Mouse (Mus musculus) left cerebral cortex, postnatal 4 days (tissue): ENCODE data around the gene Mycbp2. TPM values are rescaled to one million over a fixed set of nuclear protein-coding genes. Genes with fewer than 3 reads are reported as not detected.

Experiments used
- DNase-seq: peaks from one replicate; pipeline ENCODE4 v3.0.0-alpha.2; 2022
- intact Hi-C: fragments of 180-260 bp; cut with DNase I; formaldehyde crosslinking; loops from one replicate; pipeline ENCODE4 v1.15.1; 2025
- total RNA-seq, 2 experiments: library from RNA; stranded (reverse); gene quantifications; 2 replicates each; pipeline ENCODE4 v1.2.3; 2021

Gene Mycbp2
- total RNA-seq, 2 experiments from 2014 or later: 174 to 179 TPM

- no peak for DNase-seq
- intact Hi-C loops: no loop called here
These were observed 69.9 kb downstream of the Mycbp2 start for GRCm38 (mm10) chr14:103276667-103277066.

- intact Hi-C loops: no loop called here
- DNase-seq: no peak
These were observed 86.2 kb downstream of the Mycbp2 start for GRCm38 (mm10) chr14:103260437-103260836.

GRCm38 (mm10) chr14:103258745-103259144 lies 87.9 kb downstream of the Mycbp2 start:
- DNase-seq: no peak
- intact Hi-C loops: no loop called here

- intact Hi-C loops: no loop called here
- no peak for DNase-seq
These were observed 89.7 kb downstream of the Mycbp2 start for GRCm38 (mm10) chr14:103256866-103257265.

GRCm38 (mm10) chr14:103254311-103254710 lies 92.3 kb downstream of the Mycbp2 start:
- intact Hi-C loops: no loop called here
- DNase-seq: no peak

GRCm38 (mm10) chr14:103242020-103242419 lies 104.6 kb downstream of the Mycbp2 start:
- intact Hi-C loops: no loop called here
- no peak for DNase-seq

GRCm38 (mm10) chr14:103234770-103235169 lies 111.8 kb downstream of the Mycbp2 start:
- DNase-seq: no peak
- intact Hi-C loops: no loop called here

GRCm38 (mm10) chr14:103233640-103234593 lies 112.7 kb downstream of the Mycbp2 start:
- DNase-seq: no peak
- intact Hi-C loops: no loop called here

- peak; percentile 64 for DNase-seq
- intact Hi-C loops: no loop called here
These were observed 124.3 kb downstream of the Mycbp2 start for GRCm38 (mm10) chr14:103222356-103222755.

- intact Hi-C loops: no loop called here
These were observed 124.9 kb downstream of the Mycbp2 start for GRCm38 (mm10) chr14:103221751-103222150.

GRCm38 (mm10) chr14:103216331-103216730 lies 130.3 kb downstream of the Mycbp2 start:
- intact Hi-C loops: no loop called here
- DNase-seq: no peak

More at GRCm38 (mm10) chr14:103221751-103222150, 124.9 kb downstream of the Mycbp2 start:
- peak; percentile 69 for DNase-seq

- intact Hi-C loops: no loop called here
- no peak for DNase-seq
These were observed 160.0 kb downstream of the Mycbp2 start for GRCm38 (mm10) chr14:103186658-103187057.

GRCm38 (mm10) chr14:103186076-103186475 lies 160.5 kb downstream of the Mycbp2 start:
- intact Hi-C loops: no loop called here
- DNase-seq: no peak

- DNase-seq: no peak
- intact Hi-C loops: no loop called here
These were observed 166.5 kb downstream of the Mycbp2 start for GRCm38 (mm10) chr14:103180096-103180495.

GRCm38 (mm10) chr14:103162923-103163322 lies 183.7 kb downstream of the Mycbp2 start:
- intact Hi-C loops: no loop called here
- no peak for DNase-seq

- no peak for DNase-seq
- intact Hi-C loops: no loop called here
These were observed 190.9 kb downstream of the Mycbp2 start for GRCm38 (mm10) chr14:103155685-103156084.

GRCm38 (mm10) chr14:103150139-103150538 lies 196.5 kb downstream of the Mycbp2 start:
- no peak for DNase-seq

GRCm38 (mm10) chr14:103131991-103132390 lies 214.6 kb downstream of the Mycbp2 start:
- peak; percentile 33 for DNase-seq
- intact Hi-C loops: loop anchor here (10.0 kb wide), 1 partner anchor 73 kb away; no protein-coding TSS in a partner anchor

More at GRCm38 (mm10) chr14:103150139-103150538, 196.5 kb downstream of the Mycbp2 start:
- intact Hi-C loops: no loop called here

GRCm38 (mm10) chr14:103125756-103126155 lies 220.9 kb downstream of the Mycbp2 start:
- DNase-seq: no peak
- intact Hi-C loops: no loop called here

- DNase-seq: no peak
- intact Hi-C loops: no loop called here
These were observed 231.5 kb downstream of the Mycbp2 start for GRCm38 (mm10) chr14:103114994-103115670.

GRCm38 (mm10) chr14:103112606-103113363 lies 233.8 kb downstream of the Mycbp2 start:
- DNase-seq: no peak
- intact Hi-C loops: no loop called here
